Mouse (Mus musculus): ENCODE results near the gene Itpk1. TPM values are rescaled to one million over a fixed set of nuclear protein-coding genes. Genes with fewer than 3 reads are reported as not detected.

The Itpk1 gene
- polyA plus RNA-seq, 1 experiment from 2014 or later, result 24.0 TPM

GRCm38 (mm10) chr12:102597466-102597865, 107.3 kb downstream of the Itpk1 start:
- Histone ChIP-seq H3K9me3 (ENCODE audit: control insufficient read depth, low read length) (no peaks in the 10 kb centered on the region), H3K4me3 (replicated peaks; ENCODE audit: low read depth, low read length) (no peak overlapping the region), H3K4me1 (ENCODE audit: control insufficient read depth, insufficient read depth, low read length) (peaks cover 17% of the 10 kb centered on the region; the same call in 1 of the 2 replicates), H3K9ac (replicated peaks; ENCODE audit: low read length) (no peak overlapping the region), H3K4me2 (ENCODE audit: low read length) (no peak overlapping the region), H3K36me3 (ENCODE audit: control insufficient read depth, insufficient read depth, low read length) (no peaks in the 10 kb centered on the region), H3K27me3 (ENCODE audit: control insufficient read depth, insufficient read depth, low read length) (no peaks in the 10 kb centered on the region), H3K27ac (replicated peaks; ENCODE audit: low read depth, low read length) (no peak overlapping the region)
- whole genome bisulfite sequencing, result 77% methylated on average over 4 of the region's 4 CpGs
- DNase-seq (no peak), ATAC-seq (ENCODE audit: low FRiP score, low TSS enrichment) (no peak)

DNA sequence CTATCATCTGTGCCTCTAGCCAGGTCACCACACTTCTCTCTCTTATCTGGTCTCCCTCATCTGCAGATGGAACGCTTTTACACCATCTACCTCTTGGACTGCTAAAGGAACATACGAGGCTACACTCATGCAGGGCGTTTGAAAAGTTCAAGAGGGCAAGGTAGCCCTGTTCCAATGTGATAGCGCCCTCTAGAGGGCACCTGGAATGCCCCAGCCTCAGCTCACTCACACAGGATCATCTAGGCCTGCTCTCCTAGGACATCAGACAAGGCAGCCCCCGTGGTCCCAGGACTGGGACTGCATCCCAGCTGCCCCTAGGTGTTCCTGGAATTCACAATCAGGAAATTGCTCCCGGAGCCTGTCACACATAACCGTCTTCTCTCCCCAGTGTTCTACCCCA, 108.3 kb downstream of the Itpk1 start:
- H3K9ac ChIP-seq (replicated peaks; ENCODE audit: low read length), result no peak overlapping the region
- no peak overlapping the region for H3K4me2 ChIP-seq (ENCODE audit: low read length)
- H3K4me1 ChIP-seq (ENCODE audit: control insufficient read depth, insufficient read depth, low read length), result peaks cover 11% of the 10 kb centered on the region; the same call in 1 of the 2 replicates
- H3K27me3 ChIP-seq (ENCODE audit: control insufficient read depth, insufficient read depth, low read length), result no peaks in the 10 kb centered on the region
- ATAC-seq (ENCODE audit: low FRiP score, low TSS enrichment), result no peak
- H3K4me3 ChIP-seq (replicated peaks; ENCODE audit: low read depth, low read length), result no peak overlapping the region
- WGBS, result 78% methylated on average over 7 of the region's 7 CpGs
- no peak for DNase-seq
- no peaks in the 10 kb centered on the region for H3K9me3 ChIP-seq (ENCODE audit: control insufficient read depth, low read length)
- H3K36me3 ChIP-seq (ENCODE audit: control insufficient read depth, insufficient read depth, low read length), result no peaks in the 10 kb centered on the region
- H3K27ac ChIP-seq (replicated peaks; ENCODE audit: low read depth, low read length), result no peak overlapping the region

GRCm38 (mm10) chr12:102594627-102595026, 110.1 kb downstream of the Itpk1 start:
- Histone ChIP-seq H3K4me3 (replicated peaks; ENCODE audit: low read depth, low read length) (no peak overlapping the region), H3K4me1 (ENCODE audit: control insufficient read depth, insufficient read depth, low read length) (no peaks in the 10 kb centered on the region), H3K27ac (replicated peaks; ENCODE audit: low read depth, low read length) (no peak overlapping the region), H3K9ac (replicated peaks; ENCODE audit: low read length) (no peak overlapping the region), H3K9me3 (ENCODE audit: control insufficient read depth, low read length) (no peaks in the 10 kb centered on the region), H3K4me2 (ENCODE audit: low read length) (no peak overlapping the region), H3K27me3 (ENCODE audit: control insufficient read depth, insufficient read depth, low read length) (no peaks in the 10 kb centered on the region), H3K36me3 (ENCODE audit: control insufficient read depth, insufficient read depth, low read length) (no peaks in the 10 kb centered on the region)
- DNase-seq (no peak), ATAC-seq (ENCODE audit: low FRiP score, low TSS enrichment) (no peak)
- WGBS, result 67% methylated on average over 9 of the region's 9 CpGs

DNA sequence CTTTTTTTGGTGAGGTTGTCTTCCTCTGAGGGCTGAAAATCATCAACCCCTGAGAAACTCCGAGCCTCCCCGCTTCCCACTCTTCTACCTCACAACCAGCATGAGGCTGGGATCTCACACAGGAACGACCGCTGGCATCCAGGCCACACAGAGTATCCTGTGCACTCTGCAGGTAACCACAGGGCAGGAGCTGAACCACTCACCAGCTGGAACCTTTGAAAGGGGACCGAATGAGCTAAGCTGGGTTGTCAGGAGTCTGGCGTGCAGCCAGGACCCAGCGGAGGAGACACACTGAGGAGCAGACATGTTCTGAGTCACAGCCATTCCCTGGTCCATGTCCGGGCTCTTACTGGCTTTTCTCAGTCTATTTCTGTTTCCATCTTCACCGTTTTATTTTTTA, 111.0 kb downstream of the Itpk1 start:
- no peak overlapping the region for H3K4me3 ChIP-seq (replicated peaks; ENCODE audit: low read depth, low read length)
- ATAC-seq (ENCODE audit: low FRiP score, low TSS enrichment), result no peak; the same call in 1 of the 2 replicates
- H3K9ac ChIP-seq (replicated peaks; ENCODE audit: low read length), result no peak overlapping the region
- H3K4me2 ChIP-seq (ENCODE audit: low read length), result no peak overlapping the region
- no peak overlapping the region for H3K27ac ChIP-seq (replicated peaks; ENCODE audit: low read depth, low read length)
- H3K27me3 ChIP-seq (ENCODE audit: control insufficient read depth, insufficient read depth, low read length), result no peaks in the 10 kb centered on the region
- peak; percentile 66 for DNase-seq
- 62% methylated on average over 9 of the region's 9 CpGs for WGBS
- no peaks in the 10 kb centered on the region for H3K36me3 ChIP-seq (ENCODE audit: control insufficient read depth, insufficient read depth, low read length)
- H3K4me1 ChIP-seq (ENCODE audit: control insufficient read depth, insufficient read depth, low read length), result no peaks in the 10 kb centered on the region
- H3K9me3 ChIP-seq (ENCODE audit: control insufficient read depth, low read length), result no peaks in the 10 kb centered on the region

- ATAC-seq (ENCODE audit: low FRiP score, low TSS enrichment) (no peak), DNase-seq (no peak)
- Histone ChIP-seq H3K9ac (replicated peaks; ENCODE audit: low read length) (no peak overlapping the region), H3K36me3 (ENCODE audit: control insufficient read depth, insufficient read depth, low read length) (peaks cover 3% of the 10 kb centered on the region; the same call in 1 of the 2 replicates), H3K4me1 (ENCODE audit: control insufficient read depth, insufficient read depth, low read length) (no peaks in the 10 kb centered on the region), H3K27me3 (ENCODE audit: control insufficient read depth, insufficient read depth, low read length) (no peaks in the 10 kb centered on the region), H3K27ac (replicated peaks; ENCODE audit: low read depth, low read length) (no peak overlapping the region), H3K4me3 (replicated peaks; ENCODE audit: low read depth, low read length) (no peak overlapping the region), H3K9me3 (ENCODE audit: control insufficient read depth, low read length) (no peaks in the 10 kb centered on the region), H3K4me2 (ENCODE audit: low read length) (no peak overlapping the region)
- WGBS, result 90% methylated on average over 17 of the region's 17 CpGs
Observed at GRCm38 (mm10) chr12:102590711-102591360, 113.9 kb downstream of the Itpk1 start.

DNA sequence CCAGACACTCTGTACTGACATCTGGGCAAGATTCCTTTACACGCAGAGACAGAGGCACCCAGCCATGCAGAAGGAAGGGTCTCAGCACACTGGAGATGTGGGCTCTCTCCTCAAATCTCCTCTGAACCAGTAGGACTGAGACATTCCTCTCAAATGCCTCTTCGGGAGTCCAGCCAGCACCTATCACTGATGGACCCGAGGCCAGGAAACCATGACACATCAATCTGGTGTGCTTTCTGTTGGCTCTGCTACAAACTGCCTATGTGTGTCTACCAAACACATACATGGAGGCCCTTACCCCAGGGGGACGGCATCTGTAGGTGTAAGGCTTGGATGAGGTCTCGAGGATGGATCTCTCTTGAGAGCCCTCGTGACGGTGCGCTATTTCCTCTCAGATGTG, 117.6 kb downstream of the Itpk1 start:
- peaks cover 3% of the 10 kb centered on the region; the same call in 1 of the 2 replicates for H3K36me3 ChIP-seq (ENCODE audit: control insufficient read depth, insufficient read depth, low read length)
- no peak overlapping the region for H3K4me2 ChIP-seq (ENCODE audit: low read length)
- no peak overlapping the region for H3K4me3 ChIP-seq (replicated peaks; ENCODE audit: low read depth, low read length)
- H3K9ac ChIP-seq (replicated peaks; ENCODE audit: low read length), result no peak overlapping the region
- no peaks in the 10 kb centered on the region for H3K9me3 ChIP-seq (ENCODE audit: control insufficient read depth, low read length)
- H3K27me3 ChIP-seq (ENCODE audit: control insufficient read depth, insufficient read depth, low read length), result no peaks in the 10 kb centered on the region
- no peak for DNase-seq
- 94% methylated on average over 8 of the region's 8 CpGs for WGBS
- no peak overlapping the region for H3K27ac ChIP-seq (replicated peaks; ENCODE audit: low read depth, low read length)
- no peaks in the 10 kb centered on the region for H3K4me1 ChIP-seq (ENCODE audit: control insufficient read depth, insufficient read depth, low read length)
- no peak for ATAC-seq (ENCODE audit: low FRiP score, low TSS enrichment)

GRCm38 (mm10) chr12:102586286-102586881, 118.3 kb downstream of the Itpk1 start:
- Histone ChIP-seq H3K9ac (replicated peaks; ENCODE audit: low read length) (no peak overlapping the region), H3K9me3 (ENCODE audit: control insufficient read depth, low read length) (no peaks in the 10 kb centered on the region), H3K27ac (replicated peaks; ENCODE audit: low read depth, low read length) (no peak overlapping the region), H3K4me2 (ENCODE audit: low read length) (no peak overlapping the region), H3K4me1 (ENCODE audit: control insufficient read depth, insufficient read depth, low read length) (no peaks in the 10 kb centered on the region), H3K36me3 (ENCODE audit: control insufficient read depth, insufficient read depth, low read length) (peaks cover 3% of the 10 kb centered on the region; the same call in 1 of the 2 replicates), H3K27me3 (ENCODE audit: control insufficient read depth, insufficient read depth, low read length) (no peaks in the 10 kb centered on the region), H3K4me3 (replicated peaks; ENCODE audit: low read depth, low read length) (no peak overlapping the region)
- ATAC-seq (ENCODE audit: low FRiP score, low TSS enrichment), result no peak
- DNase-seq, result no peak
- WGBS, result 83% methylated on average over 9 of the region's 9 CpGs

- Histone ChIP-seq H3K4me1 (ENCODE audit: control insufficient read depth, insufficient read depth, low read length) (no peaks in the 10 kb centered on the region), H3K27ac (replicated peaks; ENCODE audit: low read depth, low read length) (no peak overlapping the region), H3K4me3 (replicated peaks; ENCODE audit: low read depth, low read length) (no peak overlapping the region), H3K4me2 (ENCODE audit: low read length) (no peak overlapping the region), H3K9ac (replicated peaks; ENCODE audit: low read length) (no peak overlapping the region), H3K27me3 (ENCODE audit: control insufficient read depth, insufficient read depth, low read length) (no peaks in the 10 kb centered on the region), H3K36me3 (ENCODE audit: control insufficient read depth, insufficient read depth, low read length) (peaks cover 3% of the 10 kb centered on the region; the same call in 1 of the 2 replicates), H3K9me3 (ENCODE audit: control insufficient read depth, low read length) (no peaks in the 10 kb centered on the region)
- ATAC-seq (ENCODE audit: low FRiP score, low TSS enrichment) (no peak), DNase-seq (no peak)
- WGBS, result 89% methylated on average over 3 of the region's 3 CpGs
Observed at GRCm38 (mm10) chr12:102585390-102585789, 119.3 kb downstream of the Itpk1 start.

- Histone ChIP-seq H3K27me3 (ENCODE audit: control insufficient read depth, insufficient read depth, low read length) (no peaks in the 10 kb centered on the region), H3K4me2 (ENCODE audit: low read length) (no peak overlapping the region), H3K4me1 (ENCODE audit: control insufficient read depth, insufficient read depth, low read length) (no peaks in the 10 kb centered on the region), H3K9ac (replicated peaks; ENCODE audit: low read length) (no peak overlapping the region), H3K4me3 (replicated peaks; ENCODE audit: low read depth, low read length) (no peak overlapping the region), H3K9me3 (ENCODE audit: control insufficient read depth, low read length) (no peaks in the 10 kb centered on the region), H3K36me3 (ENCODE audit: control insufficient read depth, insufficient read depth, low read length) (peaks cover 3% of the 10 kb centered on the region; the same call in 1 of the 2 replicates), H3K27ac (replicated peaks; ENCODE audit: low read depth, low read length) (no peak overlapping the region)
- 80% methylated on average over 11 of the region's 11 CpGs for WGBS
- DNase-seq (no peak), ATAC-seq (ENCODE audit: low FRiP score, low TSS enrichment) (no peak)
Observed at GRCm38 (mm10) chr12:102582441-102582840, 122.3 kb downstream of the Itpk1 start.
